In genomic region chr12:92228585-92228984, GRCm38 (mm10) we compare ENCODE assay signal across 24 mouse cellular contexts.
"Had no signal": no experiment of that assay in that cellular context is flagged by ENCODE, and none has a peak within 500 bp of the region (broad histone marks: within the 10 kb centered on the region; RNA-seq: fewer than 3 reads in every experiment).

No protein-coding gene starts in this region.

- H3K27me3 ChIP-seq: heart, embryonic 12.5 days; hindbrain, embryonic 12.5 days; intestine, embryonic 15.5 days; limb, embryonic 12.5 days; liver, embryonic 13.5 days had no signal

- H3K36me3 ChIP-seq: heart, embryonic 10.5 days; heart, embryonic 12.5 days; hindbrain, embryonic 10.5 days; hindbrain, embryonic 12.5 days; intestine, embryonic 15.5 days; limb, embryonic 10.5 days; limb, embryonic 12.5 days; liver, embryonic 13.5 days had no signal

- H3K9ac ChIP-seq: heart, embryonic 12.5 days; hindbrain, embryonic 12.5 days; hindbrain, embryonic 14.5 days; intestine, embryonic 15.5 days; limb, embryonic 12.5 days; liver, embryonic 13.5 days had no signal

- ATAC-seq: forebrain, embryonic 16.5 days; hindbrain, embryonic 16.5 days; inflammation-experienced regulatory T-cells, adult 6 months; intestine, embryonic 15.5 days; intestine, postnatal 0 days had no signal

- H3K4me2 ChIP-seq: heart, embryonic 12.5 days; hindbrain, embryonic 12.5 days; hindbrain, embryonic 14.5 days; intestine, embryonic 15.5 days; limb, embryonic 12.5 days; liver, embryonic 11.5 days; liver, embryonic 13.5 days had no signal

- DNase-seq: gastrocnemius, adult 2 months; gastrocnemius, postnatal 10 days; gastrocnemius, postnatal 25 days; heart, adult 18-20 months; heart, postnatal 10 days; heart, postnatal 4 days; kidney, postnatal 10 days; liver; liver, embryonic 13.5 days had no signal

- H3K4me1 ChIP-seq: heart, embryonic 10.5 days; heart, embryonic 12.5 days; hindbrain, embryonic 10.5 days; hindbrain, embryonic 12.5 days; intestine, embryonic 15.5 days; limb, embryonic 12.5 days; liver, embryonic 13.5 days had no signal

- H3K27ac ChIP-seq: gastrocnemius, adult 2 months; heart, embryonic 10.5 days; hindbrain, embryonic 10.5 days; hindbrain, embryonic 12.5 days; hindbrain, embryonic 14.5 days; intestine, embryonic 15.5 days; layer of hippocampus, adult 2 months; left cerebral cortex, adult 2 months; limb, embryonic 10.5 days; limb, embryonic 12.5 days; liver, embryonic 13.5 days had no signal

- H3K9me3 ChIP-seq: heart, embryonic 10.5 days; heart, embryonic 12.5 days; hindbrain, embryonic 10.5 days; hindbrain, embryonic 12.5 days; intestine, embryonic 15.5 days; limb, embryonic 10.5 days; limb, embryonic 12.5 days; liver, embryonic 13.5 days had no signal

- H3K4me3 ChIP-seq: gastrocnemius, adult 2 months; heart, embryonic 10.5 days; heart, embryonic 12.5 days; hindbrain, embryonic 10.5 days; hindbrain, embryonic 12.5 days; intestine, embryonic 15.5 days; layer of hippocampus, adult 2 months; left cerebral cortex, adult 2 months; limb, embryonic 10.5 days; limb, embryonic 12.5 days; liver, embryonic 13.5 days had no signal
